Mouse (Mus musculus) kidney, adult 9 months (tissue): ENCODE results near the gene Lce1f.

Experiments
- DNase-seq: peaks from one replicate; pipeline ENCODE4 v3.0.0; 2022

The Lce1f gene

GRCm38 (mm10) chr3:92720250-92720649 is at the start of gene Lce1f:
Lce1f (minus strand) TSS chr3:92720350.
- no peak for DNase-seq

- no peak for DNase-seq
Observed at GRCm38 (mm10) chr3:92764965-92765364, 44.8 kb upstream of the Lce1f start, which contains the start of gene Lce1h. Lce1h (minus strand) TSS chr3:92765065.

GRCm38 (mm10) chr3:92753197-92753596 is 33.0 kb upstream of the Lce1f start:
- DNase-seq, result no peak

GRCm38 (mm10) chr3:92752238-92752637 is 32.1 kb upstream of the Lce1f start, which contains the start of gene Lce1g:
Lce1g (minus strand) TSS chr3:92752338.
- DNase-seq, result no peak

GRCm38 (mm10) chr3:92738996-92739395 is 18.8 kb upstream of the Lce1f start, which contains the start of gene Gm38119:
Gm38119 (minus strand) TSS chr3:92739096.
- no peak for DNase-seq

GRCm38 (mm10) chr3:92722631-92723030 is 2.5 kb upstream of the Lce1f start:
- no peak for DNase-seq

- DNase-seq, result peak; percentile 3
Observed at GRCm38 (mm10) chr3:92715122-92715521, 5.0 kb downstream of the Lce1f start.

GRCm38 (mm10) chr3:92708974-92709373 is 11.2 kb downstream of the Lce1f start, which contains the start of gene Lce1e:
Lce1e (minus strand) TSS chr3:92709074.
- DNase-seq, result no peak

- DNase-seq, result no peak
Observed at GRCm38 (mm10) chr3:92694613-92695012, 25.5 kb downstream of the Lce1f start.

- no peak for DNase-seq
Observed at GRCm38 (mm10) chr3:92691688-92692087, 28.5 kb downstream of the Lce1f start.

- DNase-seq, result peak; percentile 4
Observed at GRCm38 (mm10) chr3:92689154-92689553, 31.0 kb downstream of the Lce1f start.

- DNase-seq, result no peak
Observed at GRCm38 (mm10) chr3:92687110-92687509, 33.0 kb downstream of the Lce1f start, which contains the start of gene Lce1d. Lce1d (minus strand) TSS chr3:92687210.

GRCm38 (mm10) chr3:92678947-92679346 is 41.2 kb downstream of the Lce1f start, which contains the start of gene Lce1c:
Lce1c (plus strand) TSS chr3:92679247.
- DNase-seq, result no peak

GRCm38 (mm10) chr3:92670215-92670614 is 49.9 kb downstream of the Lce1f start, which contains the start of gene Lce1a2:
Lce1a2 (minus strand) TSS chr3:92670315.
- no peak for DNase-seq
